Mouse (Mus musculus): ENCODE measurements around the gene Osbpl5. TPM values are rescaled to one million over a fixed set of nuclear protein-coding genes. Genes with fewer than 3 reads are reported as not detected.

The Osbpl5 gene
- total RNA-seq (2014; fragmentation: Nextera tagmentation), result 4.3 and 9.3 TPM in 2 replicates
- 2.6 and 3.8 TPM in 2 replicates for total RNA-seq (2017)

GRCm38 (mm10) chr7:143756125-143757026, at the start of gene Osbpl5:
TSS of gene Osbpl5 (minus strand) at chr7:143756985.
- no peak for ATAC-seq (replicated peaks; ENCODE audit: low FRiP score, low TSS enrichment, poor library complexity, severe bottlenecking)

- ATAC-seq (replicated peaks; ENCODE audit: low FRiP score, low TSS enrichment, poor library complexity, severe bottlenecking), result no peak
Observed at GRCm38 (mm10) chr7:143805199-143805624, 48.4 kb upstream of the Osbpl5 start.

- ATAC-seq (replicated peaks; ENCODE audit: low FRiP score, low TSS enrichment, poor library complexity, severe bottlenecking), result no peak
Observed at GRCm38 (mm10) chr7:143801195-143802065, 44.6 kb upstream of the Osbpl5 start.

GRCm38 (mm10) chr7:143800770-143801169, 44.0 kb upstream of the Osbpl5 start:
- ATAC-seq (replicated peaks; ENCODE audit: low FRiP score, low TSS enrichment, poor library complexity, severe bottlenecking), result no peak

- ATAC-seq (replicated peaks; ENCODE audit: low FRiP score, low TSS enrichment, poor library complexity, severe bottlenecking), result no peak
Observed at GRCm38 (mm10) chr7:143798783-143799182, 42.0 kb upstream of the Osbpl5 start.

GRCm38 (mm10) chr7:143793121-143793520, 36.3 kb upstream of the Osbpl5 start:
- peak; percentile 88 for ATAC-seq (replicated peaks; ENCODE audit: low FRiP score, low TSS enrichment, poor library complexity, severe bottlenecking)

GRCm38 (mm10) chr7:143792336-143792985, 35.7 kb upstream of the Osbpl5 start:
- ATAC-seq (replicated peaks; ENCODE audit: low FRiP score, low TSS enrichment, poor library complexity, severe bottlenecking), result no peak

- ATAC-seq (replicated peaks; ENCODE audit: low FRiP score, low TSS enrichment, poor library complexity, severe bottlenecking), result no peak
Observed at GRCm38 (mm10) chr7:143783996-143784829, 27.4 kb upstream of the Osbpl5 start, which contains the start of gene Mrgpre. TSS of gene Mrgpre (minus strand) at chr7:143784500.

GRCm38 (mm10) chr7:143783378-143783995, 26.7 kb upstream of the Osbpl5 start:
- ATAC-seq (replicated peaks; ENCODE audit: low FRiP score, low TSS enrichment, poor library complexity, severe bottlenecking), result peak; percentile 69

- ATAC-seq (replicated peaks; ENCODE audit: low FRiP score, low TSS enrichment, poor library complexity, severe bottlenecking), result no peak
Observed at GRCm38 (mm10) chr7:143777375-143777774, 20.6 kb upstream of the Osbpl5 start.

- no peak for ATAC-seq (replicated peaks; ENCODE audit: low FRiP score, low TSS enrichment, poor library complexity, severe bottlenecking)
Observed at GRCm38 (mm10) chr7:143776137-143776536, 19.4 kb upstream of the Osbpl5 start.

GRCm38 (mm10) chr7:143769461-143769860, 12.7 kb upstream of the Osbpl5 start:
- no peak for ATAC-seq (replicated peaks; ENCODE audit: low FRiP score, low TSS enrichment, poor library complexity, severe bottlenecking)

GRCm38 (mm10) chr7:143768267-143768666, 11.5 kb upstream of the Osbpl5 start:
- no peak; the same call in 1 of the 2 replicates for ATAC-seq (replicated peaks; ENCODE audit: low FRiP score, low TSS enrichment, poor library complexity, severe bottlenecking)

- ATAC-seq (replicated peaks; ENCODE audit: low FRiP score, low TSS enrichment, poor library complexity, severe bottlenecking), result no peak
Observed at GRCm38 (mm10) chr7:143766893-143767292, 10.1 kb upstream of the Osbpl5 start, which contains the start of gene Mrgprg. TSS of gene Mrgprg (minus strand) at chr7:143766993.

GRCm38 (mm10) chr7:143764876-143765530, 8.2 kb upstream of the Osbpl5 start:
- ATAC-seq (replicated peaks; ENCODE audit: low FRiP score, low TSS enrichment, poor library complexity, severe bottlenecking), result no peak

- ATAC-seq (replicated peaks; ENCODE audit: low FRiP score, low TSS enrichment, poor library complexity, severe bottlenecking), result peak; percentile 66
Observed at GRCm38 (mm10) chr7:143763794-143764193, 7.0 kb upstream of the Osbpl5 start.

- no peak for ATAC-seq (replicated peaks; ENCODE audit: low FRiP score, low TSS enrichment, poor library complexity, severe bottlenecking)
Observed at GRCm38 (mm10) chr7:143758956-143759355, 2.2 kb upstream of the Osbpl5 start.

GRCm38 (mm10) chr7:143757696-143758095, 911 bp upstream of the Osbpl5 start:
- ATAC-seq (replicated peaks; ENCODE audit: low FRiP score, low TSS enrichment, poor library complexity, severe bottlenecking), result no peak

Data from megakaryocyte-erythroid progenitor cell, adult 5-6 weeks (primary cell).